Mouse (Mus musculus) CH12F3 (cell line): ENCODE results near the gene Prss29.

Experiments used
- in situ Hi-C: fragments of 300-500 bp; cut with MboI; formaldehyde crosslinking; loops from 2 replicates; pipeline ENCODE4 v1.14.3; 2020; ENCODE audit warnings: low sequenced_read_pairs

The Prss29 gene

GRCm38 (mm10) chr17:25318354-25318753, at the start of gene Prss29:
Gene Prss29, plus strand, starts transcription at chr17:25318654.
- in situ Hi-C loops = no loop called here

- in situ Hi-C loops = no loop called here
Observed at GRCm38 (mm10) chr17:25270795-25271335, 47.6 kb upstream of the Prss29 start.

- in situ Hi-C loops = no loop called here
Observed at GRCm38 (mm10) chr17:25272326-25272725, 46.1 kb upstream of the Prss29 start.

- in situ Hi-C loops = no loop called here
Observed at GRCm38 (mm10) chr17:25272951-25273705, 45.3 kb upstream of the Prss29 start.

GRCm38 (mm10) chr17:25273706-25274501, 44.5 kb upstream of the Prss29 start:
- in situ Hi-C loops = no loop called here

GRCm38 (mm10) chr17:25274571-25275346, 43.7 kb upstream of the Prss29 start, which contains the start of gene Ube2i:
Gene Ube2i, minus strand, starts transcription at chr17:25274622.
- in situ Hi-C loops = no loop called here

GRCm38 (mm10) chr17:25275833-25276232, 42.6 kb upstream of the Prss29 start:
- in situ Hi-C loops = no loop called here

GRCm38 (mm10) chr17:25282133-25282532, 36.3 kb upstream of the Prss29 start:
- in situ Hi-C loops = no loop called here

- in situ Hi-C loops = no loop called here
Observed at GRCm38 (mm10) chr17:25285033-25285432, 33.4 kb upstream of the Prss29 start.

- in situ Hi-C loops = no loop called here
Observed at GRCm38 (mm10) chr17:25288842-25289241, 29.6 kb upstream of the Prss29 start.

GRCm38 (mm10) chr17:25290411-25290810, 28.0 kb upstream of the Prss29 start:
- in situ Hi-C loops = no loop called here

GRCm38 (mm10) chr17:25293495-25293894, 25.0 kb upstream of the Prss29 start:
- in situ Hi-C loops = no loop called here

GRCm38 (mm10) chr17:25294111-25294510, 24.3 kb upstream of the Prss29 start:
- in situ Hi-C loops = no loop called here

GRCm38 (mm10) chr17:25298094-25298493, 20.4 kb upstream of the Prss29 start, which contains the start of gene Prss34:
Gene Prss34, plus strand, starts transcription at chr17:25298394.
- in situ Hi-C loops = no loop called here

GRCm38 (mm10) chr17:25308346-25308745, 10.1 kb upstream of the Prss29 start, which contains the start of gene Prss28:
Gene Prss28, plus strand, starts transcription at chr17:25308646.
- in situ Hi-C loops = no loop called here

GRCm38 (mm10) chr17:25320819-25321218, 2.4 kb downstream of the Prss29 start:
- in situ Hi-C loops = no loop called here

- in situ Hi-C loops = no loop called here
Observed at GRCm38 (mm10) chr17:25322930-25323329, 4.5 kb downstream of the Prss29 start.

- in situ Hi-C loops = no loop called here
Observed at GRCm38 (mm10) chr17:25332321-25332720, 13.9 kb downstream of the Prss29 start.

- in situ Hi-C loops = no loop called here
Observed at GRCm38 (mm10) chr17:25333943-25334342, 15.5 kb downstream of the Prss29 start.

GRCm38 (mm10) chr17:25338218-25338617, 19.8 kb downstream of the Prss29 start:
- in situ Hi-C loops = no loop called here

- in situ Hi-C loops = no loop called here
Observed at GRCm38 (mm10) chr17:25340003-25340402, 21.5 kb downstream of the Prss29 start.
